In the genomic region with DNA sequence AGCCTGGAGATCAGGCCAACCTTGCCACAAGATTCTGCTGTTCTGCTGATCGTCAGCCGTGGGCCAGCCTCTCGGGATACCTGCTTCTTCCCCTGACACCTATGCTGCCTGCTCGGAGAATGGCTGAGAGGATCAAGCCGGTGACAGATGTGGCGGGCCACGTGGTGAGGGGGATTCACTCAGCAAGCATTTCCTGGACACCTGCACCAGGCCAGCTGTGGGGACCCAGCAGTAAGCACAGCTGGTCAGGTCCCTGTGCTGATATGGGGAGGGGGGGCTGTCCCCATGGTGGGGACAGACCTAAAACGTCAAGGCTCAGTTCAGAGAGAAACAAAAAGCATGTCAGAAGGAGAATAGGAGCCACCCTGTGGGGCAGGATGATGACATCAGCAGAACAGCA, we compare ENCODE assay signal across 26 mouse cellular contexts. TPM values are rescaled to one million over a fixed set of nuclear protein-coding genes. Genes with fewer than 3 reads are reported as not detected.
A peak's percentile ranks its signal among the peaks of the same experiment; 100 is the strongest.
DNase-seq lines count a peak whose midpoint lies in the region; ATAC-seq and TF ChIP-seq lines count a peak whose summit lies in the region.
"Had no signal": no experiment of that assay in that cellular context is flagged by ENCODE, and none has a peak within 500 bp of the region (broad histone marks: within the 10 kb centered on the region; RNA-seq: fewer than 3 reads in every experiment).

No protein-coding gene starts in this region.

- H3K4me2 ChIP-seq in midbrain, embryonic 15.5 days = no peak overlapping the region
- H3K4me2 ChIP-seq: embryonic facial prominence, embryonic 12.5 days; embryonic facial prominence, embryonic 15.5 days; forebrain, embryonic 13.5 days; heart, embryonic 11.5 days; hindbrain, embryonic 13.5 days had no signal

- no peaks in the 10 kb centered on the region for H3K36me3 ChIP-seq in midbrain, embryonic 10.5 days
- no peaks in the 10 kb centered on the region for H3K36me3 ChIP-seq in midbrain, embryonic 15.5 days (replicated peaks)
- H3K36me3 ChIP-seq in thymus, adult 2 months (ENCODE audit: control insufficient read depth, insufficient read depth, low read length) = no peaks in the 10 kb centered on the region
- H3K36me3 ChIP-seq: embryonic facial prominence, embryonic 12.5 days; embryonic facial prominence, embryonic 15.5 days; hindbrain, embryonic 13.5 days had no signal

- H3K9me3 ChIP-seq in midbrain, embryonic 10.5 days (replicated peaks) = no peaks in the 10 kb centered on the region
- no peaks in the 10 kb centered on the region for H3K9me3 ChIP-seq in midbrain, embryonic 15.5 days
- H3K9me3 ChIP-seq: embryonic facial prominence, embryonic 12.5 days; embryonic facial prominence, embryonic 15.5 days; forebrain, embryonic 13.5 days; hindbrain, embryonic 13.5 days had no signal

- no peak for TF ChIP-seq CTCF in thymus, adult 2 months (IDR thresholded peaks at IDR 0.05; ENCODE audit: borderline replicate concordance, control insufficient read depth, extremely low read depth, insufficient read depth, low read length, poor library complexity)

- no peak overlapping the region for H3K9ac ChIP-seq in midbrain, embryonic 15.5 days
- H3K9ac ChIP-seq: embryonic facial prominence, embryonic 12.5 days; embryonic facial prominence, embryonic 15.5 days; forebrain, embryonic 13.5 days; hindbrain, embryonic 13.5 days had no signal

- 72% methylated on average over 8 of the region's 8 CpGs for WGBS in midbrain, embryonic 10.5 days
- 48% methylated on average over 8 of the region's 8 CpGs for WGBS in midbrain, embryonic 15.5 days
- 29% methylated on average over 8 of the region's 8 CpGs for WGBS in thymus, adult 2 months

- H3K4me1 ChIP-seq in midbrain, embryonic 10.5 days = peaks cover 84% of the 10 kb centered on the region
- peaks cover 55% of the 10 kb centered on the region for H3K4me1 ChIP-seq in midbrain, embryonic 15.5 days
- H3K4me1 ChIP-seq in thymus, adult 2 months (replicated peaks; ENCODE audit: control insufficient read depth, insufficient read depth, low read length) = no peaks in the 10 kb centered on the region

- ATAC-seq in midbrain, embryonic 15.5 days (replicated peaks) = no peak
- ATAC-seq: forebrain, embryonic 13.5 days; forebrain, embryonic 16.5 days; hindbrain, postnatal 0 days; inflammation-experienced regulatory T-cells, adult 6 months had no signal

- H3K27me3 ChIP-seq in midbrain, embryonic 10.5 days (ENCODE audit: low read depth, poor library complexity, severe bottlenecking) = peaks cover 100% of the 10 kb centered on the region
- peaks cover 40% of the 10 kb centered on the region for H3K27me3 ChIP-seq in midbrain, embryonic 15.5 days (replicated peaks)
- H3K27me3 ChIP-seq in thymus, adult 2 months (ENCODE audit: control insufficient read depth, insufficient read depth, low read length) = no peaks in the 10 kb centered on the region; the same call in 1 of the 2 replicates

- H3K4me3 ChIP-seq in midbrain, embryonic 10.5 days = no peak overlapping the region
- H3K4me3 ChIP-seq in midbrain, embryonic 15.5 days = no peak overlapping the region
- H3K4me3 ChIP-seq in thymus, adult 2 months (ENCODE audit: control insufficient read depth, insufficient read depth, low read length) = no peak overlapping the region
- H3K4me3 ChIP-seq: embryonic facial prominence, embryonic 12.5 days; embryonic facial prominence, embryonic 15.5 days; forebrain, embryonic 13.5 days; heart, adult 2 months; hindbrain, embryonic 13.5 days had no signal

- no peak for TF ChIP-seq POLR2A in thymus, adult 2 months (IDR thresholded peaks at IDR 0.05; ENCODE audit: control insufficient read depth, extremely low read depth, insufficient read depth, low read length, poor library complexity)

- no peak for DNase-seq in midbrain, embryonic 10.5 days (ENCODE audit: low spot score)
- DNase-seq in thymus, adult 2 months = peak; percentile 4
- DNase-seq in thymus, postnatal 4 days = no peak
- DNase-seq in A20 (ENCODE audit: low read depth, low spot score) = peak; percentile 89
- DNase-seq in urinary bladder, postnatal 36 days (ENCODE audit: low spot score in 2 of 2) = no peak
- DNase-seq: adrenal gland, adult 2 months; adrenal gland, postnatal 14 days; B cell, adult 2 months; cerebellum, adult 11 months; cerebellum, adult 2 months; cerebellum, adult 9-11 months; cerebellum, postnatal 25 days; gastrocnemius, postnatal 10 days; gastrocnemius, postnatal 36 days; heart, adult 2 months had no signal

- peak overlapping the region; percentile 2; the same call in 1 of the 2 replicates for H3K27ac ChIP-seq in midbrain, embryonic 10.5 days (replicated peaks)
- no peak overlapping the region for H3K27ac ChIP-seq in midbrain, embryonic 15.5 days
- H3K27ac ChIP-seq in thymus, adult 2 months (ENCODE audit: control insufficient read depth, insufficient read depth, low read length) = no peak overlapping the region
- H3K27ac ChIP-seq: embryonic facial prominence, embryonic 12.5 days; embryonic facial prominence, embryonic 15.5 days; forebrain, embryonic 13.5 days; heart, adult 2 months; hindbrain, embryonic 13.5 days; hindbrain, postnatal 0 days had no signal

RNA-seq across cellular contexts. Expression of a gene that starts 12.5 kb away (rescaled TPM):
- 3.9 and 6.9 TPM in 2 replicates for polyA plus RNA-seq in midbrain, embryonic 10.5 days (2016; fragmentation: Nextera tagmentation; extraction: Ambion mirVana)
- polyA plus RNA-seq in midbrain, embryonic 15.5 days (2015; fragmentation: Nextera tagmentation; extraction: Ambion mirVana) = 20.5 and 23.1 TPM in 2 replicates
- polyA plus RNA-seq in thymus, adult 2 months (2012; rRNA removed) = 0.24 and 0.38 TPM in 2 replicates
- polyA plus RNA-seq: heart, embryonic 11.5 days; heart, embryonic 14.5 days; heart, postnatal 0 days had no signal

Comparison
In these comparisons a context has a peak if more than half of its experiments do, and no peak if none do; other contexts are left out.
1. DNase-seq: peak in thymus, adult 2 months (single experiment) and A20 (single experiment); none in midbrain, embryonic 10.5 days (single experiment), thymus, postnatal 4 days (single experiment) and urinary bladder, postnatal 36 days (0 of 2).